Mouse (Mus musculus) T-helper 2 cell (primary cell): Measurements from ENCODE around the gene Il1rl1.

Experiments used
- in situ Hi-C: fragments of 300-600 bp; cut with MboI, MseI; formaldehyde crosslinking; loops from one replicate; pipeline ENCODE4 v1.15.1; 2025; ENCODE audit warnings: high pct_unique_total_duplicates

The Il1rl1 gene

GRCm38 (mm10) chr1:40428910-40429675, at the start of gene Il1rl1:
Il1rl1 (plus strand) TSS chr1:40429570.
- in situ Hi-C loops = no loop called here

- in situ Hi-C loops = loop anchor here (5.0 kb wide), 1 partner anchor 162 kb away; no protein-coding TSS in a partner anchor
Measured at GRCm38 (mm10) chr1:40380111-40380510, 49.3 kb upstream of the Il1rl1 start.

- in situ Hi-C loops = loop anchor here (5.0 kb wide), 1 partner anchor 161 kb away; no protein-coding TSS in a partner anchor
Measured at GRCm38 (mm10) chr1:40380990-40381389, 48.4 kb upstream of the Il1rl1 start.

- in situ Hi-C loops = loop anchor here (5.0 kb wide), 1 partner anchor 159 kb away; no protein-coding TSS in a partner anchor
Measured at GRCm38 (mm10) chr1:40382841-40383240, 46.5 kb upstream of the Il1rl1 start.

- in situ Hi-C loops = loop anchor here (5.0 kb wide), 1 partner anchor 157 kb away; no protein-coding TSS in a partner anchor
Measured at GRCm38 (mm10) chr1:40384931-40385545, 44.3 kb upstream of the Il1rl1 start.

GRCm38 (mm10) chr1:40391374-40391773, 38.0 kb upstream of the Il1rl1 start:
- in situ Hi-C loops = no loop called here

- in situ Hi-C loops = no loop called here
Measured at GRCm38 (mm10) chr1:40392535-40392934, 36.8 kb upstream of the Il1rl1 start.

- in situ Hi-C loops = no loop called here
Measured at GRCm38 (mm10) chr1:40393214-40393613, 36.2 kb upstream of the Il1rl1 start.

GRCm38 (mm10) chr1:40399639-40400038, 29.7 kb upstream of the Il1rl1 start:
- in situ Hi-C loops = no loop called here

- in situ Hi-C loops = no loop called here
Measured at GRCm38 (mm10) chr1:40404682-40405081, 24.7 kb upstream of the Il1rl1 start.

GRCm38 (mm10) chr1:40409882-40410281, 19.5 kb upstream of the Il1rl1 start:
- in situ Hi-C loops = no loop called here

GRCm38 (mm10) chr1:40413039-40413438, 16.3 kb upstream of the Il1rl1 start:
- in situ Hi-C loops = no loop called here

GRCm38 (mm10) chr1:40414276-40414675, 15.1 kb upstream of the Il1rl1 start:
- in situ Hi-C loops = no loop called here

- in situ Hi-C loops = no loop called here
Measured at GRCm38 (mm10) chr1:40414863-40415656, 14.3 kb upstream of the Il1rl1 start.

GRCm38 (mm10) chr1:40417034-40417433, 12.3 kb upstream of the Il1rl1 start:
- in situ Hi-C loops = no loop called here

- in situ Hi-C loops = no loop called here
Measured at GRCm38 (mm10) chr1:40418512-40418911, 10.9 kb upstream of the Il1rl1 start.

- in situ Hi-C loops = no loop called here
Measured at GRCm38 (mm10) chr1:40423892-40424291, 5.5 kb upstream of the Il1rl1 start.

GRCm38 (mm10) chr1:40427270-40427669, 2.1 kb upstream of the Il1rl1 start:
- in situ Hi-C loops = no loop called here

GRCm38 (mm10) chr1:40427901-40428300, 1.5 kb upstream of the Il1rl1 start:
- in situ Hi-C loops = no loop called here

- in situ Hi-C loops = no loop called here
Measured at GRCm38 (mm10) chr1:40430143-40430834, 919 bp downstream of the Il1rl1 start.

- in situ Hi-C loops = no loop called here
Measured at GRCm38 (mm10) chr1:40432169-40432568, 2.8 kb downstream of the Il1rl1 start.
